Mouse (Mus musculus) CH12.LX (cell line): ENCODE results near the gene Pabpc6. TPM values are rescaled to one million over a fixed set of nuclear protein-coding genes. Genes with fewer than 3 reads are reported as not detected.

Experiments
- DNase-seq: peaks from one replicate; pipeline ENCODE4 v3.0.0-alpha.2; 2013; ENCODE audit errors: extremely low read depth
- H3K27ac ChIP-seq: 2 replicates; pipeline ENCODE4 v1.5.1; 2012; ENCODE audit warnings: low read depth, mild to moderate bottlenecking, control low read depth, moderate library complexity; ENCODE audit not compliant: insufficient read depth
- H3K27me3 ChIP-seq: replicated peaks from 2 replicates; pipeline ENCODE3; 2012; ENCODE audit warnings: inconsistent platforms
- H3K36me3 ChIP-seq, 2 experiments: replicated peaks in 1 of 2; 2 replicates each; pipeline versions ENCODE3 to v1.6.1; 2012; ENCODE audit warnings: inconsistent platforms in 1 of 2, low read length in 1 of 2, mild to moderate bottlenecking in 1 of 2, mixed read lengths in 1 of 2, moderate library complexity in 1 of 2; ENCODE audit not compliant: control insufficient read depth in 1 of 2, insufficient read depth in 1 of 2
- H3K4me1 ChIP-seq, 2 experiments: 2 replicates each; pipeline ENCODE4 v1.6.1; 2012; ENCODE audit warnings: inconsistent platforms in 1 of 2, moderate library complexity in 1 of 2; ENCODE audit not compliant: insufficient read depth in 2 of 2, control insufficient read depth in 1 of 2
- H3K4me2 ChIP-seq: 2 replicates; pipeline ENCODE4 v1.6.1; 2012; ENCODE audit warnings: low read depth, mild to moderate bottlenecking, control low read depth; ENCODE audit not compliant: poor library complexity, insufficient read depth, severe bottlenecking
- H3K4me3 ChIP-seq, 3 experiments: fragments of 150-350 bp in 1 of 3; sonication (generic) in 1 of 3; replicated peaks in 1 of 3; 2 replicates each; pipeline versions ENCODE3 to v1.5.1; 2011 to 2012; ENCODE audit warnings: low read depth in 2 of 3, low read length in 2 of 3, mild to moderate bottlenecking in 2 of 3, moderate library complexity in 2 of 3, control low read depth in 1 of 3, improper control_type of control experiment in 1 of 3, inconsistent platforms in 1 of 3, mixed read lengths in 1 of 3; ENCODE audit not compliant: poor library complexity in 1 of 3
- H3K79me2 ChIP-seq: replicated peaks from 2 replicates; pipeline ENCODE4 v1.6.1; 2012; ENCODE audit warnings: mild to moderate bottlenecking, moderate library complexity; ENCODE audit not compliant: control insufficient read depth, poor library complexity, insufficient read depth, severe bottlenecking; ENCODE audit errors: extremely low read depth
- H3K9ac ChIP-seq: 2 replicates; pipeline ENCODE4 v1.6.1; 2012; ENCODE audit warnings: low read depth, mild to moderate bottlenecking, control low read depth, moderate library complexity; ENCODE audit not compliant: insufficient read depth
- H3K9me3 ChIP-seq: replicated peaks from 2 replicates; pipeline ENCODE3; 2012; ENCODE audit warnings: low read length, inconsistent platforms, mixed read lengths
- BHLHE40 ChIP-seq: IDR thresholded peaks from 2 replicates; pipeline ENCODE4 v1.6.1; 2011; ENCODE audit warnings: mild to moderate bottlenecking, low read depth, low read length, improper control_type of control experiment
- CHD1 ChIP-seq: IDR thresholded peaks from 2 replicates; pipeline ENCODE4 v1.6.1; 2012; ENCODE audit warnings: low read depth, low read length, improper control_type of control experiment, inconsistent platforms
- CHD2 ChIP-seq: IDR thresholded peaks from 2 replicates; pipeline ENCODE4 v1.6.1; 2011; ENCODE audit warnings: low read length, improper control_type of control experiment
- ELF1 ChIP-seq: IDR thresholded peaks from 2 replicates; pipeline ENCODE4 v1.6.1; 2014; ENCODE audit warnings: low read depth, mild to moderate bottlenecking, inconsistent platforms, low read length, improper control_type of control experiment
- JUN ChIP-seq: IDR thresholded peaks from 2 replicates; pipeline ENCODE4 v1.6.1; 2011; ENCODE audit warnings: low read depth, mild to moderate bottlenecking, low read length, improper control_type of control experiment, moderate library complexity; ENCODE audit not compliant: insufficient read depth
- MAFK ChIP-seq: IDR thresholded peaks from 2 replicates; pipeline ENCODE4 v1.6.1; 2011; ENCODE audit warnings: low read length, improper control_type of control experiment; ENCODE audit not compliant: insufficient replicate concordance
- MAX ChIP-seq: IDR thresholded peaks from 2 replicates; pipeline ENCODE4 v1.6.1; 2011; ENCODE audit warnings: low read length, improper control_type of control experiment
- MEF2A ChIP-seq: IDR thresholded peaks from 2 replicates; pipeline ENCODE4 v1.6.1; 2014; ENCODE audit warnings: low read depth, mild to moderate bottlenecking, inconsistent platforms, low read length, improper control_type of control experiment, borderline replicate concordance
- MXI1 ChIP-seq: IDR thresholded peaks from 2 replicates; pipeline ENCODE4 v1.6.1; 2011; ENCODE audit warnings: mild to moderate bottlenecking, low read depth, low read length, improper control_type of control experiment
- NELFE ChIP-seq: IDR thresholded peaks from 2 replicates; pipeline ENCODE4 v1.6.1; 2011; ENCODE audit warnings: low read depth, low read length, improper control_type of control experiment
- POLR2A ChIP-seq: IDR thresholded peaks from 2 replicates; pipeline ENCODE4 v1.6.1; 2011; ENCODE audit warnings: low read depth, mild to moderate bottlenecking, improper control_type of control experiment, low read length
- POLR2AphosphoS2 ChIP-seq: IDR thresholded peaks from 2 replicates; pipeline ENCODE4 v1.6.1; 2011; ENCODE audit warnings: low read depth, low read length, improper control_type of control experiment
- RAD21 ChIP-seq: IDR thresholded peaks from 2 replicates; pipeline ENCODE4 v1.6.1; 2011; ENCODE audit warnings: low read depth, mild to moderate bottlenecking, low read length, improper control_type of control experiment, moderate library complexity
- RCOR1 ChIP-seq: conservative IDR thresholded peaks from 2 replicates; pipeline ENCODE4 v1.6.1; 2012; ENCODE audit warnings: low read depth, mild to moderate bottlenecking, inconsistent platforms, low read length, improper control_type of control experiment
- SMC3 ChIP-seq: IDR thresholded peaks from 2 replicates; pipeline ENCODE4 v1.6.1; 2011; ENCODE audit warnings: low read depth, low read length, improper control_type of control experiment
- TCF12 ChIP-seq: IDR thresholded peaks from 2 replicates; pipeline ENCODE4 v1.6.1; 2014; ENCODE audit warnings: low read depth, mild to moderate bottlenecking, inconsistent platforms, low read length, improper control_type of control experiment
- UBTF ChIP-seq: IDR thresholded peaks from 2 replicates; pipeline ENCODE4 v1.6.1; 2012; ENCODE audit warnings: low read depth, mild to moderate bottlenecking, inconsistent platforms, low read length, improper control_type of control experiment, moderate library complexity
- USF1 ChIP-seq: IDR thresholded peaks from 2 replicates; pipeline ENCODE4 v1.6.1; 2014; ENCODE audit warnings: low read depth, mild to moderate bottlenecking, inconsistent platforms, low read length, improper control_type of control experiment
- ZC3H11A ChIP-seq: IDR thresholded peaks from 2 replicates; pipeline ENCODE4 v1.6.1; 2012; ENCODE audit warnings: low read depth, mild to moderate bottlenecking, inconsistent platforms, low read length, improper control_type of control experiment
- ZKSCAN1 ChIP-seq: IDR thresholded peaks from 2 replicates; pipeline ENCODE4 v1.6.1; 2012; ENCODE audit warnings: low read depth, inconsistent platforms, low read length, improper control_type of control experiment, borderline replicate concordance
- dilution Hi-C: fragments of 300-500 bp; cut with MboI; formaldehyde crosslinking; loops from 2 replicates; pipeline ENCODE4 v1.14.3; 2020; ENCODE audit warnings: low sequenced_read_pairs; ENCODE audit not compliant: extremely low pct_unique_long_range_greater_than_20kb, extremely low pct_ligation_motif_present
- in situ Hi-C: fragments of 300-500 bp; cut with MboI; formaldehyde crosslinking; loops from 3 replicates; pipeline ENCODE4 v1.14.3; 2019; ENCODE audit warnings: low sequenced_read_pairs, low pct_ligation_motif_present, low pct_unique_long_range_greater_than_20kb, mixed read lengths
- polyA plus RNA-seq: library from polyadenylated mRNA; unstranded; fragments of >175 nt; gene quantifications from 2 replicates; pipeline ENCODE4 v1.2.1, GENCODE M21; 2012; ENCODE audit warnings: low read depth; ENCODE audit not compliant: insufficient read length
- total RNA-seq, 2 experiments: library from RNA; depleted of rRNA; stranded (reverse); fragments of 300-350 nt in 1 of 2; fragments of >200 nt in 1 of 2; gene quantifications; 2 replicates each; pipeline ENCODE4 v1.2.3; 2012 to 2014

Pabpc6 gene
- total RNA-seq (2012; rRNA removed): not detected in 2 replicates
- not detected in 2 replicates for total RNA-seq (2014; rRNA removed)
- polyA plus RNA-seq: not detected in 2 replicates

DNA sequence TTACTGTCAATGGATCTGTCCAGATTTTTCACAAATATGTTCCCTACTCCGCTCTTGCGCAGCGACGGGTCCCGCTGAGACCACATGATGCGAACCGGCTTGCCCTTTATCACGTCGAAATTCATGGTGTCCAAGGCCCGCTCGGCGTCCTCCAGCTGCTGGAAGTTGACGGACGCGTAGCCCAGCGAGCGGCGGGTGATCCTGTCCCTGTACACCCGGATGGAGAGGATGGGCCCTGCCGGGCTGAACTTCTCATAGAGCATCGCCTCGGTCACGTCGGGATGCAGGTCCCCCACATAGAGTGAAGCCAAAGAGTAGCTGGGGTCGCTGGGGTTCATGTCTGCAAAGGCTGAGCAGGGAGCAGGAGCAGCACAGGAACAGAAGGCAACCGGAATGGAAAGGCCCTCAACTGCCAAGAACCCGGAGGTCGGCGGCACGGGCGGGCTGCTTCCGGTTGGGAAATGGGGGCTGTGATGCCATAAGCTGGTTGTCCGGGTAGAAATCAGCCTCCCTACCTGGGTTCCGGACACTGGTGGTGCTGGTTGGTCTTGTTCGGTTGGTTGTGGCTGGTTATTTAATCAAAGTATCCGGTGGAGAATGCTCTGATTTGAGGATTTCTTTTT, at the start of gene Pabpc6:
TSS of gene Pabpc6 (minus strand) at position 435 of the 623 bp plus-strand sequence.
- Histone ChIP-seq H3K4me1 (peaks cover 0 to 2% of the 10 kb centered on the region in 2 experiments; a peak in 1 of 4 replicates), H3K27me3 (no peaks in the 10 kb centered on the region), H3K36me3 (no peaks in the 10 kb centered on the region), H3K27ac (no peak within 1 kb of the TSS), H3K4me3 (no peak within 1 kb of the TSS), H3K9ac (no peak within 1 kb of the TSS), H3K9me3 (no peaks in the 10 kb centered on the region), H3K79me2 (no peaks in the 10 kb centered on the region), H3K4me2 (no peak within 1 kb of the TSS)
- TF ChIP-seq MXI1 (no peak), CHD1 (no peak)
- no peak for DNase-seq
- dilution Hi-C loops: no loop called here
- in situ Hi-C loops: no loop called here

DNA sequence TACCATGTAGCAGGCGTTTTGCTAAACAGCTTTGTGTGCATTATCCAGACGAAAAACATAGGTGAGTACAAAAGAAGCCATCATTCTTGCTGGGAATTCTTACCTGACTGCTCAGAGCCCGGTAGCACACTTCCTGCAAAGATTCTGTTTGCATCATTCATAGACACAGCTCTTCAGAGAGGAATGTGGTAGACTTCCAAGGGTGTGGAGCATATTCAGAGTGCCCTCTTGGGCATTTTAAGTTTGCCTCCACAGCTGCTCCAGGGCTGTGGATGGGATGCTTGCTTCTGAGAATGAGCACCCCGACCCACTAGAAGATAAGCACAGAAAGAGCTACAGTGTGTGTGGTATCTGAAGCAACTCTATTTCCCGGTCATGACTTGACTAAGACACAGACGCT, 41.4 kb upstream of the Pabpc6 start:
- Histone ChIP-seq H3K27ac (no peak overlapping the region), H3K36me3 (no peaks in the 10 kb centered on the region), H3K4me1 (no peaks in the 10 kb centered on the region), H3K27me3 (no peaks in the 10 kb centered on the region), H3K9ac (no peak overlapping the region), H3K79me2 (no peaks in the 10 kb centered on the region)
- dilution Hi-C loops: no loop called here
- no peak for DNase-seq
- TF ChIP-seq ELF1: no peak
- no peak for TF ChIP-seq SMC3
- TF ChIP-seq ZC3H11A: no peak
- no peak for TF ChIP-seq MEF2A
- no peak for TF ChIP-seq MAFK
- TF ChIP-seq RCOR1: no peak
- no peak for TF ChIP-seq BHLHE40
- TF ChIP-seq CHD1: no peak
- no peak for TF ChIP-seq CHD2
- TF ChIP-seq JUN: no peak
- TF ChIP-seq POLR2AphosphoS2: no peak
- TF ChIP-seq MXI1: no peak
- TF ChIP-seq MAX: no peak
- no peak for TF ChIP-seq UBTF
- no peak for TF ChIP-seq ZKSCAN1
- no peak for TF ChIP-seq RAD21
- no peak for TF ChIP-seq POLR2A
- no peak for TF ChIP-seq NELFE
- TF ChIP-seq USF1: no peak
- TF ChIP-seq TCF12: no peak
- TF ChIP-seq, all 38 proteins: peak for 0
- in situ Hi-C loops: no loop called here
- Histone ChIP-seq H3K9me3 (no peaks in the 10 kb centered on the region), H3K4me3 (no peak overlapping the region), H3K4me2 (no peak overlapping the region)
